Mouse (Mus musculus) adipocyte (in vitro differentiated cells): ENCODE data around the gene Sf3a2.
"Not testable (repeated sequence)": the region's sequence is repeated elsewhere in the genome, so short reads cannot be mapped to it uniquely, and the experiment has no call there.

ENCODE experiments used
- DNase-seq: peaks from one replicate; pipeline ENCODE4 v3.0.0-alpha.2; 2016; ENCODE audit warnings: low spot score

Gene Sf3a2

DNA sequence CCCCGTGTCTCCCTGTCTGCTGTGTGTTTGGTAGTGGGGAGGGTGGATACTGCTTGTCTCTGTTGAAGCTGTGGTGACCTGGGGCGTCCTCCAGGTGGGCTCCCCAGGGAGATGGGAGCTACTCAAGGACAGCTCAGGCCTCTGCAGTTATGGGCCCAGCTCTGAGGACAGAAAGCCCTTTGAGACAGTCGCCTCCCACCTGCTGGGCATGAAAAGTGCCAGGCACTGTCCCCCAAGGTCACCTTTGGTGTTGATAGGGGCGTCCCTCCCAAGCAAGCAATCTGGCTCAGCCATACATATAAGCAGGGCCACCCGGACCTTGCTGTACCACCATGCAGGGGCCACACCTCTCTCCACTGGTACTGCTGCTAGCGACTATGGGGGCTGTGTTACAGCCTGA lies 6.9 kb downstream of the Sf3a2 start, which contains the start of gene Amh:
Gene Amh, plus strand, starts transcription at position 328 of the 400 bp plus-strand sequence.
- DNase-seq = no peak

- no peak for DNase-seq
These were observed 7.3 kb downstream of the Sf3a2 start for GRCm38 (mm10) chr10:80805322-80805721.

DNA sequence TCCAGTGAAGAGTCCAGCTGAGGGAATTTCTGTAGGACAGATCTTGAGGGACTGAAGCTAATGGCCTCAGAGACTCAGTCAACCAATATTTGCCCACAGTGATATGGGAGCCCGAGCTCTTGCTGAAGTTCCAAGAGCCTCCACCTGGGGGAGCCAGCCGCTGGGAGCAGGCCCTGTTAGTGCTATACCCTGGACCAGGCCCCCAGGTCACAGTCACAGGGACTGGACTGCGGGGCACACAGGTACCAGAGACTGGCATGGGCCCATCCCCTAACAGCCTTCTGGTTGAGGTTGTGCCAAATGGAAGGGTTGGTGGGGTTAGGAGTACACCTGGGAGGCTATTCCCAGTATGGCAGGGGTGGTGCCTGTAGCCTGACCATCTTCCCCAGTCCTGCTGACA lies 7.9 kb downstream of the Sf3a2 start:
- DNase-seq = peak; percentile 48

DNA sequence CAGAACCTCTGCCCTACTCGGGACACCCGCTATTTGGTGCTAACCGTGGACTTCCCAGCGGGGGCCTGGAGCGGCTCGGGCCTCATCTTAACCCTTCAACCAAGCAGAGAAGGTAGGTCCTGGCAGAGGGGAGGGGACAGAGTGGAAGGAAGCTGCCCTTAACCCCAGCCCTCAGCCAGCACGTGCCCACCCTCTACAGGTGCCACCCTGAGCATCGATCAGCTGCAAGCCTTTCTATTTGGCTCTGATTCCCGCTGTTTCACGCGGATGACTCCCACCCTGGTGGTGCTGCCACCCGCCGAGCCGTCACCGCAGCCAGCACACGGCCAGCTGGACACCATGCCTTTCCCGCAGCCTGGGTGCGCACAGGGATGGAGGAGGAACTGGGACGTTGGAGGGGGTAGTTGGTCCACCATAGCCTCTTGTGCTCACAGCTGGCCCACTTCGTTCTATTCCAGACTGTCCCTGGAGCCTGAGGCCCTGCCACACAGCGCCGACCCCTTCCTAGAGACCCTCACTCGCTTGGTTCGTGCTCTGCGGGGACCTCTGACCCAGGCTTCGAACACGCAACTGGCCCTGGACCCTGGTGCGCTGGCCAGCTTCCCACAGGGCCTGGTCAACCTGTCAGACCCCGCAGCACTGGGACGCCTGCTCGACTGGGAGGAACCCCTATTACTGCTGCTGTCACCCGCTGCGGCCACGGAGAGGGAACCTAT lies 8.5 kb downstream of the Sf3a2 start:
- no peak for DNase-seq

- no peak for DNase-seq
These were observed 9.1 kb downstream of the Sf3a2 start for GRCm38 (mm10) chr10:80807057-80807627.

GRCm38 (mm10) chr10:80808099-80808984 lies 10.3 kb downstream of the Sf3a2 start:
- no peak for DNase-seq

DNA sequence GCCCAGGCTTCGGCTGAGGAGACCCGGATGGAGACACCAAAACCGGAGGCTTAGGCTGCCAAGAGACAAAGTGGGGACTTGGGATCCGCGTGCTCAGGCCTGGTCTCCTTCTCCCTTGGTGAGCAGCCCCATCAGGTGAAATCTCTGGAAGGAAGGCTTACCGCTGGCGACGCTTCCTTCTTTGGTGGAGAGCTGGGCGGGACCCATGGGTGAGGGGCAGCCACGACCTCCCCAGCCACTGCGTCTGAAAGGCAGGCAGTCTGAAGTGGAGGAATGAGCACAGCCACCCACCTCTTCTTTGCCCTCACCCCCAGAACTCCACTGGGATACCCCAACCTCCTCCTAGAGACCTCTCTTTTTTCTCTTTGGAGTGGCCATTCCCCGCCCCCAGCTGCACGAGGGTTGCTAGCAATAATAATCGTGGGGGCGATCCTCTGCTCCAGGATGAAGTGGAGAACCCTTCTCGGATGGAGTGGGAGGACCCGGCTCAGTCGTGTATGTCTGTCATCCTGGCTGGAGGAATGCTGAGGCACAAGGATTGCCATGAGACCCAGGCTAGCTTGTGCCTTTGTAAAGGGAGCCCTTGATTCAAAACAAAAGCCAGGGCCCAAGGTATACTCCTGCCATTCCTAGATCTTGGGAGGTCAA lies 11.1 kb downstream of the Sf3a2 start:
- no peak for DNase-seq

DNA sequence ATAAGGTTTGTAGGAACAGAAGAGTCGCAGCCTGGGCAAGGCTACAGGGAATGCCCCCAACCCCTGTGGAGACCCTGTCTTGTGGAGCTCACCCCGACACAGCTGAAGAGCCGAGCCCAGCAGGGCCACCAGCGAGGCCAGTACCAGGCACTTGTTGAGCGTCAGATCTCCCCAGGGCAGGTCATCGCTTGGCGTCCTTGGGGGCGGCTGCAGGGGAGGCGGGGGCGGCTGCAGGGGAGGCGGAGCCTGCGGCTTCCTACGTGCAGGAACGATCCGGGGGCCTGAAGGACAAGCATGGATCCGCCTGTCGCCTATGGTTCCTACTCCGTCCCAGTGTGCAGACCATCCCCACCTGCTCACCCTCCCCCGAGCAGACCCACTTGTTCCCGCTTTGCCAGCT lies 12.1 kb downstream of the Sf3a2 start:
- DNase-seq = no peak

- DNase-seq = peak; percentile 56
These were observed 14.5 kb downstream of the Sf3a2 start for GRCm38 (mm10) chr10:80812391-80813041.

- no peak for DNase-seq
These were observed 15.4 kb downstream of the Sf3a2 start, which contains the start of gene Jsrp1 for GRCm38 (mm10) chr10:80813366-80813765. Gene Jsrp1, minus strand, starts transcription at chr10:80813498.

- DNase-seq = no peak
These were observed 16.8 kb downstream of the Sf3a2 start for GRCm38 (mm10) chr10:80814800-80815199.

GRCm38 (mm10) chr10:80816303-80816702 lies 18.3 kb downstream of the Sf3a2 start:
- not testable (repeated sequence) for DNase-seq

- DNase-seq = no peak
These were observed 19.2 kb downstream of the Sf3a2 start for GRCm38 (mm10) chr10:80817164-80817563.

- DNase-seq = not testable (repeated sequence)
These were observed 20.0 kb downstream of the Sf3a2 start for GRCm38 (mm10) chr10:80817955-80818354.

DNA sequence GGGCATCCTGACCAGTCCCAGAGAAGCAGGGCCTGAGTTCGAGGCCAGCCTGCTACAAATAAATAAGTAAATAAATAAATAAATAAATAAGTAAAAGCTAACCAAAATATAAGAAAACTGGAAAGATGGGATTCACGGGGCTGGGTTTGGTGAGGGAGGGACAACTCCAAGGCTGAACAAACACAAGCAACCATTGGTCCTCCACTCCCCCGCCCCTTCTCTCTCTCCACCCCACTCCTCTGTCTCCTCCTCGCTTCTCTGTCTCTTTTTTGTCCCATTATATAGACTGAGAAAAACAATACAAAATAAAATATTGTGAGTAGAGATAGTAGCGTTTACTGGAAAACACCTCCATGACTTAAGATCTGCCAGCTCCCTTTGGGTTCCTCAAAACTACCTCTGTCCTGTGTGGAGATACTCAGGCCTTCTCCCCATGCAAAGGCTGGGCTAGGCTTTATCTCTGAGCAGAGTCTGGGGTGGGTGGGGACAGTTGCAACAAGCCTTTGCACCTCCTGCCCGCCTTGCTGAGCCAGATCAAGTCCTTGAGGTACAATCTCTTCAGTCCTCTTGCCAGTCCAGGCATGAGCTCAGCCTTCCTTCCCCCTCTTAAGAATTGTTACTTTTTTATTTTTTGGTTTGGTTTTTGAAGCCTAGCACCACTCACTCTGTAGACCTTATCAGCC lies 20.7 kb downstream of the Sf3a2 start:
- no peak for DNase-seq

GRCm38 (mm10) chr10:80819406-80819805 lies 21.4 kb downstream of the Sf3a2 start:
- DNase-seq = no peak

GRCm38 (mm10) chr10:80821991-80822390 lies 24.0 kb downstream of the Sf3a2 start:
- no peak for DNase-seq

- DNase-seq = no peak
These were observed 24.5 kb downstream of the Sf3a2 start for GRCm38 (mm10) chr10:80822528-80822927.

DNA sequence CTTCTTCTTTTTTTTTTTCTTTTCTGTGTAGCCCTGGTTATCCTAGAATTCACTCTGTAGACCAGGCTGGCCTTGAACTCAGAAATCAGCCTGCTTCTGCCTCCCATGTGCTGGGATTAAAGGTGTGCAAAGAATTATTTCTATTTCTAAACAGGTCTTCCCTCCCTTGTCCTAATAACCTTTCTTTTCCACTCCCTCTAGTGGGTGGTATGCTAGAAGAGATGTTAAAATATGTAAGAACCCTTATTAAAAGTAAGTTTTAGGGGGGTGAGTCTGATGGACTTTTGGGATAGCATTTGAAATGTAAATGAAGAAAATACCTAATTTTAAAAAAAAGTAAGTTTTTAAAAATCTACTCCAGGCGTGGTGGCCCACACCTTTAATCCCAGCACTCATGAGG lies 25.3 kb downstream of the Sf3a2 start:
- no peak for DNase-seq

- no peak for DNase-seq
These were observed 26.0 kb downstream of the Sf3a2 start for GRCm38 (mm10) chr10:80823847-80824643.
